Mouse (Mus musculus) lung, adult 2 months (tissue): ENCODE results near the gene Lin7c. TPM values are rescaled to one million over a fixed set of nuclear protein-coding genes. Genes with fewer than 3 reads are reported as not detected.
"Not testable (repeated sequence)": the region's sequence is repeated elsewhere in the genome, so short reads cannot be mapped to it uniquely, and the experiment has no call there.

Source experiments
- DNase-seq: peaks from one replicate; pipeline ENCODE4 v3.0.0; 2022
- H3K4me1 ChIP-seq: fragments of 200-500 bp; 2 replicates; pipeline ENCODE4 v1.6.1; 2011; ENCODE audit warnings: low read length; ENCODE audit not compliant: control insufficient read depth, insufficient read depth
- H3K4me3 ChIP-seq: fragments of 200-500 bp; replicated peaks from 2 replicates; pipeline ENCODE3; 2011; ENCODE audit warnings: low read depth, mild to moderate bottlenecking, control low read depth, low read length; ENCODE audit errors: extremely low read depth
- CTCF ChIP-seq: fragments of 200-500 bp; IDR thresholded peaks from 2 replicates; pipeline ENCODE4 v1.5.1; 2011; ENCODE audit warnings: mild to moderate bottlenecking, low read length, control low read depth; ENCODE audit not compliant: insufficient read depth
- POLR2A ChIP-seq: fragments of 200-500 bp; IDR thresholded peaks from 2 replicates; pipeline ENCODE4 v1.6.1; 2011; ENCODE audit warnings: low read depth, mild to moderate bottlenecking, control low read depth, low read length, borderline replicate concordance; ENCODE audit errors: extremely low read depth
- WGBS: fragments of 180-500 bp; shearing (Covaris S2); methylation state at CpG from one replicate; pipeline ENCODE4 v1.1.7; 2018; 5-methylcytosine and 5-hydroxymethylcytosine counted together
- polyA plus RNA-seq: library from polyadenylated mRNA; depleted of rRNA; stranded (reverse); fragments of >200 nt; gene quantifications from 2 replicates; pipeline ENCODE4 v1.2.3, GENCODE M21; 2012; rRNA removed

Gene Lin7c
- 6.3 and 12.5 TPM in 2 replicates for polyA plus RNA-seq

GRCm38 (mm10) chr2:109890597-109890996, at the start of gene Lin7c:
Gene Lin7c (plus strand): TSS chr2:109890853.
- under 1% methylated on average over 42 of the region's 42 CpGs for WGBS
- TF ChIP-seq POLR2A (peak; percentile 98), CTCF (no peak)

DNA sequence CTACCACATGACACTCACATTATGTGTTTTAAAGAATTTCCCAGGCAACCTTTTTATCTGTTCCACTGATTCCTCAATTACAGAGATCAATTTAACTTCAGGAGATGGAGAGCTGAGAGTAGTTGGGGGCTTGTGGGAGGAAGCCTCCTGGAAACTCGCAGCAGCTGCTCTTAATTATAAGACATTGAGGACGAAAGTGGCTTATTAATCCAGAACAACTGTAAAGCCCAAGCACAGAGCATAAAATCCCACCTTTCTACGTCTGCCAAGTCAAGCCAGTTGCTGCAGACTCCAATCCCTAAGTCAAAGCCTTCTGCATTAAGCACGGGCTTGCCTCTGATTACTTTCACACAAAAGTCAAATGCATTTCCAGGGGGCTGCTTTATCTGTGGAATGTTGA, 44.3 kb upstream of the Lin7c start:
- no peak overlapping the region for H3K4me3 ChIP-seq
- WGBS = 59% methylated on average over 4 of the region's 4 CpGs
- no peak for DNase-seq
- no peak for TF ChIP-seq CTCF
- no peak for TF ChIP-seq POLR2A
- H3K4me1 ChIP-seq = no peaks in the 10 kb centered on the region

More at GRCm38 (mm10) chr2:109890597-109890996, at the start of gene Lin7c:
- peaks cover 3% of the 10 kb centered on the region for H3K4me1 ChIP-seq
- peak within 1 kb of the TSS; percentile 74 for H3K4me3 ChIP-seq
- DNase-seq = peak; percentile 92

GRCm38 (mm10) chr2:109848305-109848704, 42.3 kb upstream of the Lin7c start:
- DNase-seq = no peak
- WGBS = 63% methylated on average over 4 of the region's 4 CpGs
- H3K4me1 ChIP-seq = no peaks in the 10 kb centered on the region
- TF ChIP-seq CTCF (no peak), POLR2A (no peak)
- H3K4me3 ChIP-seq = no peak overlapping the region

- no peaks in the 10 kb centered on the region for H3K4me1 ChIP-seq
- no peak for TF ChIP-seq POLR2A
- no peak for TF ChIP-seq CTCF
- H3K4me3 ChIP-seq = no peak overlapping the region
- 42% methylated on average over 8 of the region's 8 CpGs for WGBS
- no peak for DNase-seq
Measured at GRCm38 (mm10) chr2:109848715-109849114, 41.9 kb upstream of the Lin7c start.

DNA sequence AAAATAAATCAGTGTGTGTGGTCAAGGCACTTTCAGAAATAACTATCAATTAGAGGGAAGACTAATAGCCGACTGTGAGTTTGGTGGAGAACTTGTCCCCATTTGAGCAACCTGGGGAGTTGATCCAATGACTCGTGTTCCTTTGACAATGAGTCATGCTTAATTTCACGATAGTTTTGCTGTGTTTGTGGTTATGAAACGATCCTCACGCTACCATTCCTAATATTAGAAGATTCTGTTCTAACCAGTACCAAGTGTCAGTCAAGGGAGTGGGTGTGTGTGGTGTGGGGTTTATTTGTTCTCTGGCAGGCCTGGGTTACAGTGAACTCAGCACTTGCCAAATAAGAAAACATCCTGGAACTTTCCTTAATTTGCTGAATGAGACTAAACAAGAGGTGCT, 35.1 kb upstream of the Lin7c start:
- DNase-seq = no peak
- H3K4me3 ChIP-seq = no peak overlapping the region
- TF ChIP-seq CTCF (no peak), POLR2A (no peak)
- WGBS = 65% methylated on average over 5 of the region's 5 CpGs
- H3K4me1 ChIP-seq = no peaks in the 10 kb centered on the region

- Histone ChIP-seq H3K4me1 (no peaks in the 10 kb centered on the region), H3K4me3 (no peak overlapping the region)
- 58% methylated on average over 2 of the region's 2 CpGs for WGBS
- TF ChIP-seq POLR2A (no peak), CTCF (no peak)
- no peak for DNase-seq
Measured at GRCm38 (mm10) chr2:109859671-109860070, 31.0 kb upstream of the Lin7c start.

GRCm38 (mm10) chr2:109860832-109861231, 29.8 kb upstream of the Lin7c start:
- no peak for TF ChIP-seq CTCF
- TF ChIP-seq POLR2A = no peak
- Histone ChIP-seq H3K4me1 (no peaks in the 10 kb centered on the region), H3K4me3 (no peak overlapping the region)
- 77% methylated on average over 3 of the region's 3 CpGs for WGBS
- DNase-seq = no peak

DNA sequence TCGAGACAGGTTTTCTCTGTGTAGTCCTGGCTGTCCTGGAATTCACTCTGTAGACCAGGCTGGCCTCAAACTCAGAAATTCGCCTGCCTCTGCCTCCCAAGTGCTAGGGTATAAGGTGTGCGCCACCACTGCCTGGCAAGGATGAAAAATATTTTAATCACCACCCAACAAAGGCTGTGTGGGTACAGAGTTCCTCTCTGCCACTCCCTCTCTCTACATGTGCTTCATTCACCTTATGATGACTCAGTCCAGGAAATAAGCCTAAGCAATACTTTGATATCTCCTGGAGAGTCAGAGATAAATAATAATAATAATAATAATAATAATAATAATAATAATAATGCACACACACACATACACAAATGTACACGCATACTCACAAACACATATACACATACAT, 11.2 kb upstream of the Lin7c start:
- not testable (repeated sequence) for DNase-seq, H3K4me1 ChIP-seq, H3K4me3 ChIP-seq
- WGBS = 82% methylated on average over 4 of the region's 4 CpGs

DNA sequence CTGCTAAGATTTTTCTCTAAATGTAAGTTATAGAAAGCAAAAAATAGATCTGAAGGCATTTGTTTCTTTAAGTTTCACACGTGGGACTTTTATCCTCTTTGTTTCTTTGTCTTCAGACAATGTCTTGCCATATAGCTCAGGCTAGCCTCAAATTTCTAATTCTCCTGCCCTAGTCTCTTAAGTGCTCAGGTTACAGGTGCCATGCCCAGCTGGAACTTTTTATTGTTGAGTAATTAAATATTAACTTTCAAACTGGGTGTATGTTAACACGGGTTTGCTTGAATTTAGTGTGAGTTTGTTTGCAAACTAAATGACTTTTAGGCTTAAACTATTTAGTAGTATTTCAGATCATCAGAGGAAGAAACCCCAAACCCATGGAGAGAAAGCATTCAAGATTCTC, 9.5 kb upstream of the Lin7c start:
- Histone ChIP-seq H3K4me1 (no peaks in the 10 kb centered on the region), H3K4me3 (no peak overlapping the region)
- DNase-seq = no peak
- WGBS = 46% methylated on average over 2 of the region's 2 CpGs
- no peak for TF ChIP-seq POLR2A
- TF ChIP-seq CTCF = no peak

DNA sequence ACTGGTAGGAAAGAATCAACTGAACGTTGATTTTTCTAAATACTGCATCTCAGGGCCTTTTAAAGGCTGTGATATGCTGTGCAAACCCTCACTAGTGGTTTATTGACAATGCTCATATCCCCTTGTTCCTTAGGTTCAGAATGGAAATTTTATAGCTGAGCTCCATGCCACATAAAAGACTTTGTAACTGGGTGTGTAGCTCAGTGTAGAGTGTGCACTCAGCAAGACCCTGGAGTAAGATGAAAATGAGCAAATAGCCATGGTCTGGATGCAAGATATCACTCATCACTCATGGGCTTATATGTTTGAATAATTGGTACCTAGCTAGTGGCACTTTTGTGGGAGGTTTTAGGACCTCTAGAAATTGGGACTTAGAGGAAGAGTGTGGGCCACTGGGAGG, 9.0 kb upstream of the Lin7c start:
- H3K4me3 ChIP-seq = no peak overlapping the region
- TF ChIP-seq CTCF = no peak
- no peak for TF ChIP-seq POLR2A
- H3K4me1 ChIP-seq = no peaks in the 10 kb centered on the region
- DNase-seq = no peak
- 52% methylated on average over 1 of the region's 1 CpGs for WGBS

GRCm38 (mm10) chr2:109884106-109884505, 6.5 kb upstream of the Lin7c start:
- Histone ChIP-seq H3K4me3 (no peak overlapping the region), H3K4me1 (no peaks in the 10 kb centered on the region)
- TF ChIP-seq CTCF = no peak
- no peak for TF ChIP-seq POLR2A
- no peak for DNase-seq
- WGBS = 62% methylated on average over 4 of the region's 4 CpGs
